Mouse (Mus musculus): ENCODE measurements around the gene Shcbp1l. TPM values are rescaled to one million over a fixed set of nuclear protein-coding genes. Genes with fewer than 3 reads are reported as not detected.
"Not testable (repeated sequence)": the region's sequence is repeated elsewhere in the genome, so short reads cannot be mapped to it uniquely, and the experiment has no call there.

Shcbp1l gene
- polyA plus RNA-seq, 1 experiment from 2014 or later: 0.56 TPM

- not testable (repeated sequence) for ATAC-seq (replicated peaks; ENCODE audit: low FRiP score); H3K4me3 ChIP-seq (ENCODE audit: low read depth, low read length); H3K9me3 ChIP-seq (ENCODE audit: control insufficient read depth, low read length); DNase-seq (ENCODE audit: low spot score); H3K27ac ChIP-seq (ENCODE audit: low read depth, low read length); H3K9ac ChIP-seq (ENCODE audit: low read depth, low read length); H3K27me3 ChIP-seq (replicated peaks; ENCODE audit: control insufficient read depth, insufficient read depth, low read length); H3K36me3 ChIP-seq (ENCODE audit: control insufficient read depth, insufficient read depth, low read length); H3K4me1 ChIP-seq (replicated peaks; ENCODE audit: control insufficient read depth, insufficient read depth, low read length); H3K4me2 ChIP-seq
- WGBS: 78% methylated on average over 24 of the region's 24 CpGs
Measured at GRCm38 (mm10) chr1:153414114-153414723, 10.7 kb upstream of the Shcbp1l start.

DNA sequence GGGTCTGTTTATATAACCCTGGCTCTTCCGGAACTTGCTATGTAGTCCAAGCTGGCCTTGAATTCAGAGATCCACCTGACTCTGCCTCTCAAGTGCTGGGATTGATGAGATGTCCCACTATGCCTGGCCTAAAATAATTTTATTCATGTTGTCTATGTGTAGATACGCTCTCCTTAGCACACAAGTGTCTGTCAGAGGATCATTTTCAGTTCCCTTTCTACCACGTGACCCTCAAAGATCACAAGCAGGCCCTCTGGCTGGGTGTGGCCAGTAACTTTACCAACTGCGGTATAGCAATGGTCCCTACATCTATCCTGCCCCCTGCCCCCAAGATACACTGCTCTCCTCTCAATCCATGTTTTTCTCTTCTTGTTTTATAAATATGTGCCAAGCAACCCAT lies 10.0 kb upstream of the Shcbp1l start:
- H3K4me1 ChIP-seq (replicated peaks; ENCODE audit: control insufficient read depth, insufficient read depth, low read length): no peaks in the 10 kb centered on the region
- no peaks in the 10 kb centered on the region for H3K36me3 ChIP-seq (ENCODE audit: control insufficient read depth, insufficient read depth, low read length)
- no peak for DNase-seq (ENCODE audit: low spot score)
- H3K27me3 ChIP-seq (replicated peaks; ENCODE audit: control insufficient read depth, insufficient read depth, low read length): no peaks in the 10 kb centered on the region
- H3K4me3 ChIP-seq (ENCODE audit: low read depth, low read length): no peak overlapping the region
- no peaks in the 10 kb centered on the region for H3K9me3 ChIP-seq (ENCODE audit: control insufficient read depth, low read length)
- 0 out of 2 replicates have a peak, but pooled peaks have one; percentile 43 for ATAC-seq (replicated peaks; ENCODE audit: low FRiP score)
- no peak overlapping the region for H3K4me2 ChIP-seq
- H3K9ac ChIP-seq (ENCODE audit: low read depth, low read length): no peak overlapping the region
- WGBS: 60% methylated on average over 4 of the region's 4 CpGs
- no peak overlapping the region for H3K27ac ChIP-seq (ENCODE audit: low read depth, low read length)

DNA sequence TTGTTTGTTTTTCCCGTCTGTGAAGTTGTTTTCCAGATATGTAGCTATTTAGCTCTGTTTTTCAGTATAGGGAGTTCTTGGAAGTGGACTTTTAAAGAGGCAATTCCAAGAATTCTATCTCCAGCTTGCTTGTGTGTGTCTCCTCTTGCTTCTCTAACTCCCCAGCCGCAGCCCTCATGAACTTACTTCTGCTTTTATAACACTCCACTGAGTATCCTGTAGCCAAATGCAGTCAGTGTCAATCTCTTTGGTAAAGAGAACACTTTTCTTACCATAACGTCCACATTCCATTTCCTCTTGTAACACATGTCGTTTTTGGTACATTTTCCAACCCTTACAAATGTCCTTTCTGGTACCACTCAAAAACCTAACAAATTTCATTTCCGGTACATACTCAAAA lies 9.2 kb upstream of the Shcbp1l start:
- H3K4me3 ChIP-seq (ENCODE audit: low read depth, low read length); H3K9ac ChIP-seq (ENCODE audit: low read depth, low read length); H3K27me3 ChIP-seq (replicated peaks; ENCODE audit: control insufficient read depth, insufficient read depth, low read length); H3K9me3 ChIP-seq (ENCODE audit: control insufficient read depth, low read length); ATAC-seq (replicated peaks; ENCODE audit: low FRiP score); DNase-seq (ENCODE audit: low spot score); H3K4me2 ChIP-seq; H3K27ac ChIP-seq (ENCODE audit: low read depth, low read length); H3K4me1 ChIP-seq (replicated peaks; ENCODE audit: control insufficient read depth, insufficient read depth, low read length); H3K36me3 ChIP-seq (ENCODE audit: control insufficient read depth, insufficient read depth, low read length): not testable (repeated sequence)
- 68% methylated on average over 2 of the region's 5 CpGs for WGBS

- not testable (repeated sequence) for H3K4me1 ChIP-seq (replicated peaks; ENCODE audit: control insufficient read depth, insufficient read depth, low read length); H3K4me2 ChIP-seq; H3K9ac ChIP-seq (ENCODE audit: low read depth, low read length); H3K27ac ChIP-seq (ENCODE audit: low read depth, low read length); H3K4me3 ChIP-seq (ENCODE audit: low read depth, low read length); H3K9me3 ChIP-seq (ENCODE audit: control insufficient read depth, low read length); DNase-seq (ENCODE audit: low spot score); H3K36me3 ChIP-seq (ENCODE audit: control insufficient read depth, insufficient read depth, low read length); H3K27me3 ChIP-seq (replicated peaks; ENCODE audit: control insufficient read depth, insufficient read depth, low read length); ATAC-seq (replicated peaks; ENCODE audit: low FRiP score)
- 81% methylated on average over 3 of the region's 3 CpGs for WGBS
Measured at GRCm38 (mm10) chr1:153416271-153416832, 8.6 kb upstream of the Shcbp1l start.

DNA sequence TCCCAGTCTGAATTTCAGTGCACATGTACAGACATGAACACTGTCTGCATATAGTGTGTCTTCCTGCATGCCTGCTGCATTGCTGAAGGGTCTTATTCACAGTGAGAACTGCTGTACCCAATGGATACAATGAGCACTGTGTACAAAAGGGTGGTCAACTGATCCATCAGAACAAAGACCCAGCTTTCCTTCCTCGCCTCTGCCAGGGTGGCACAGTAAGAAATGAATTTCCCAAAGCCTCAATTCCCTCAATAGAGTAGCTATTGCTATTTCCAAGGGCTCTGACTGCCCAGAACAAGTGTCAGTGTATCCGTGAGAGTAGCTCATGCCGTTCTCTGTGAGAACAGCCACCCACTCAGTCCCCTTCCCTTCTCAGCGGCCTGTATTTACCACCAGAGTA lies 7.2 kb upstream of the Shcbp1l start:
- H3K9ac ChIP-seq (ENCODE audit: low read depth, low read length); DNase-seq (ENCODE audit: low spot score); H3K27ac ChIP-seq (ENCODE audit: low read depth, low read length); H3K36me3 ChIP-seq (ENCODE audit: control insufficient read depth, insufficient read depth, low read length); H3K4me3 ChIP-seq (ENCODE audit: low read depth, low read length); H3K4me2 ChIP-seq; H3K4me1 ChIP-seq (replicated peaks; ENCODE audit: control insufficient read depth, insufficient read depth, low read length); H3K27me3 ChIP-seq (replicated peaks; ENCODE audit: control insufficient read depth, insufficient read depth, low read length); H3K9me3 ChIP-seq (ENCODE audit: control insufficient read depth, low read length); ATAC-seq (replicated peaks; ENCODE audit: low FRiP score): not testable (repeated sequence)
- WGBS: 78% methylated on average over 4 of the region's 4 CpGs

DNA sequence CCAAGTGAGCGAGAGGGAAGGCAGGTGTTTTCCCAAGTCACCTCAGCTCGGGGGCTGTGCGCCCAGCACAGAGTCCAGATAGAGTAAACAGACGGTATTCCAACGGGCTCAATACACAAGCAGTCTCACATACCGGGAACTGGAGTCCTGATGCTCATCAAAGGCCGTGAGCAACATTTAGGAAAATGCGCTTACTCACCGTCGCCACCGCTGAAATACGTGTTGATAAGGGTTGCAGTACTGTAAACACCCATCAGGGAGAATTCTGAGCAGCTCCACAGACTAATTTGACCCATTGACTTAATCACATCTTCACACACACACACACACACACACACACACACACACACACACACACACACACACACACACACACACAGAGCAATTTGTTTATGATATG lies 691 bp upstream of the Shcbp1l start:
- ATAC-seq (replicated peaks; ENCODE audit: low FRiP score) (peak; percentile 82), DNase-seq (ENCODE audit: low spot score) (no peak)
- Histone ChIP-seq H3K4me1 (replicated peaks; ENCODE audit: control insufficient read depth, insufficient read depth, low read length) (peaks cover 9% of the 10 kb centered on the region), H3K9me3 (ENCODE audit: control insufficient read depth, low read length) (no peaks in the 10 kb centered on the region), H3K36me3 (ENCODE audit: control insufficient read depth, insufficient read depth, low read length) (no peaks in the 10 kb centered on the region), H3K4me2 (peak overlapping the region; percentile 99), H3K9ac (ENCODE audit: low read depth, low read length) (peak overlapping the region; percentile 38), H3K4me3 (ENCODE audit: low read depth, low read length) (peak overlapping the region; percentile 63), H3K27ac (ENCODE audit: low read depth, low read length) (peak overlapping the region; percentile 4; the same call in 1 of the 2 replicates), H3K27me3 (replicated peaks; ENCODE audit: control insufficient read depth, insufficient read depth, low read length) (peaks cover 8% of the 10 kb centered on the region; the same call in 1 of the 2 replicates)
- WGBS: 22% methylated on average over 12 of the region's 12 CpGs

DNA sequence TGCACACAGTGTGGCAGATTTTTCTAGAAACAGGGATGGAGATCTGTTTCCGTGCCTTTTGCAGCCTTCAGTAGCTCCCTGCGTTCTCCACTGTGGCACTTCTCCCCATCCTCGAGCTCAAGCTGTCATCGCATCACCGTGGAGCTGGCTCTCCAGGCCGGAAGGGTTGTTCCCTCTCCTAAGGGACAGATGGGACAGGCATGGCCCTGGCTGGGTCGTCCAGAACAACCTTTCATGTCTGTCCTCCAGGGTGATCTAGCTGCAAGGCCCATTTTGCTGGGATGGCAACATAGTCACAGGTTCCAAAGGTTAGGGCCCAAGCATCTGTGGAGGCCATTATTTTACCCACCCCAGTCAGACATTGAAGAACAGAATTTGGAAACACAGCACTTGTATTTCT lies 6.2 kb downstream of the Shcbp1l start:
- WGBS: 77% methylated on average over 7 of the region's 7 CpGs
- H3K9me3 ChIP-seq (ENCODE audit: control insufficient read depth, low read length): no peaks in the 10 kb centered on the region
- no peak for ATAC-seq (replicated peaks; ENCODE audit: low FRiP score)

DNA sequence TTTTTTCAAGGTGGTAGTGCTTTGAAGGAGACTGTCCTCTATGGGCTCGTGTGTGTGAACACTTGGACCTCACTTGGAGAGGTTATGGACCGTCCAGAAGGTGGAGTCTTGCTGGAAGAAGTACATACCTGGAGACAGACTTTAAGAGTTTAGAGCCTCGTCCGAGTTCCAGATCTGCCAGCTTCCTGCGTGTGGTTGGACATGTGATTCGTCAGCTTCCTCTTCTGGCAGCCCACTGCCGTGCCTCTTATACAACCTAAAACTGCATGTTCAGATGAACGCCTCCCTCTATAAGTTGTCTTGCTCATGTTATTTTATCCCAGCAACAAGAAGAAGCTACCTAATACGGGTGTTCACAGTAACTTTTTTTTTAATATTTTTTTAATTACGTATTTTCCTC lies 6.7 kb downstream of the Shcbp1l start:
- no peaks in the 10 kb centered on the region for H3K9me3 ChIP-seq (ENCODE audit: control insufficient read depth, low read length)
- H3K9ac ChIP-seq (ENCODE audit: low read depth, low read length): no peak overlapping the region
- H3K4me3 ChIP-seq (ENCODE audit: low read depth, low read length): no peak overlapping the region
- H3K4me2 ChIP-seq: no peak overlapping the region
- no peaks in the 10 kb centered on the region for H3K27me3 ChIP-seq (replicated peaks; ENCODE audit: control insufficient read depth, insufficient read depth, low read length)
- H3K27ac ChIP-seq (ENCODE audit: low read depth, low read length): no peak overlapping the region
- H3K4me1 ChIP-seq (replicated peaks; ENCODE audit: control insufficient read depth, insufficient read depth, low read length): no peaks in the 10 kb centered on the region
- DNase-seq (ENCODE audit: low spot score) (no peak), ATAC-seq (replicated peaks; ENCODE audit: low FRiP score) (no peak)
- no peaks in the 10 kb centered on the region for H3K36me3 ChIP-seq (ENCODE audit: control insufficient read depth, insufficient read depth, low read length)
- 61% methylated on average over 10 of the region's 10 CpGs for WGBS

More for the DNA sequence above, 6.2 kb downstream of the Shcbp1l start:
- Histone ChIP-seq H3K27me3 (replicated peaks; ENCODE audit: control insufficient read depth, insufficient read depth, low read length) (no peaks in the 10 kb centered on the region), H3K36me3 (ENCODE audit: control insufficient read depth, insufficient read depth, low read length) (no peaks in the 10 kb centered on the region), H3K4me2 (no peak overlapping the region), H3K27ac (ENCODE audit: low read depth, low read length) (no peak overlapping the region), H3K4me1 (replicated peaks; ENCODE audit: control insufficient read depth, insufficient read depth, low read length) (no peaks in the 10 kb centered on the region), H3K9ac (ENCODE audit: low read depth, low read length) (no peak overlapping the region), H3K4me3 (ENCODE audit: low read depth, low read length) (no peak overlapping the region)
- DNase-seq (ENCODE audit: low spot score): no peak

DNA sequence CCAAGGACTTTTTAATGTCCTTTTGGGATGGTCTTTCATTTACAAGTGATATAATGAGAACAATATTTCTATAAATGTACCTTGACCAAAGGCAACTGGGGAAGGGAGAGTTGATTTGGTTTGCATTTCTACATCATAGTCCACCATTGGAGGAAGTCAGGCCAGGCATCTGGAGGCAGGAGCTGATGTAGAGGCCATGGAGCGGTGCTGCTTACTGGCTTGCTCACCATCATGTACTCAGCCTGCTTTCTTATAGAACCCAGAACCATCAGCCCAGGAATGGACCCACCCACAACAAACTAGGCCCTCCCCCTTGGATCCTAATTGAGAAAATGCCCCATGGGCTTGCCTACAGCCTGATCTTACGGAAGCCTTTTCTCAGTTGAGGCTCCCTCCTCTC lies 7.4 kb downstream of the Shcbp1l start:
- H3K27me3 ChIP-seq (replicated peaks; ENCODE audit: control insufficient read depth, insufficient read depth, low read length): no peaks in the 10 kb centered on the region

More for the DNA sequence above, 7.4 kb downstream of the Shcbp1l start:
- H3K4me3 ChIP-seq (ENCODE audit: low read depth, low read length): no peak overlapping the region
- H3K4me2 ChIP-seq: no peak overlapping the region
- no peak overlapping the region for H3K9ac ChIP-seq (ENCODE audit: low read depth, low read length)
- WGBS: 89% methylated on average over 2 of the region's 2 CpGs
- no peaks in the 10 kb centered on the region for H3K36me3 ChIP-seq (ENCODE audit: control insufficient read depth, insufficient read depth, low read length)
- no peaks in the 10 kb centered on the region for H3K9me3 ChIP-seq (ENCODE audit: control insufficient read depth, low read length)
- no peak for DNase-seq (ENCODE audit: low spot score)
- H3K4me1 ChIP-seq (replicated peaks; ENCODE audit: control insufficient read depth, insufficient read depth, low read length): no peaks in the 10 kb centered on the region
- ATAC-seq (replicated peaks; ENCODE audit: low FRiP score): no peak
- H3K27ac ChIP-seq (ENCODE audit: low read depth, low read length): no peak overlapping the region

Data from liver, embryonic 11.5 days (tissue).